In genomic region chr16:24490751-24491485, GRCm38 (mm10) we compare ENCODE assay signal across 8 mouse cellular contexts.
DNase-seq lines count a peak whose midpoint lies in the region; ATAC-seq and TF ChIP-seq lines count a peak whose summit lies in the region.

No protein-coding gene starts in this region.

- H3K4me3 ChIP-seq in liver, postnatal 0 days (ENCODE audit: low read depth, low read length) = no peak overlapping the region
- no peak overlapping the region for H3K4me3 ChIP-seq in forebrain, embryonic 14.5 days (ENCODE audit: low read depth, low read length)
- no peak overlapping the region for H3K4me3 ChIP-seq in hindbrain, embryonic 12.5 days

- H3K9ac ChIP-seq in liver, postnatal 0 days (replicated peaks) = no peak overlapping the region
- no peak overlapping the region for H3K9ac ChIP-seq in forebrain, embryonic 14.5 days (ENCODE audit: low read length)
- no peak overlapping the region for H3K9ac ChIP-seq in hindbrain, embryonic 12.5 days

- ATAC-seq in liver, postnatal 0 days = no peak
- ATAC-seq in forebrain, embryonic 14.5 days = peak; percentile 54
- ATAC-seq in hindbrain, embryonic 12.5 days (ENCODE audit: low FRiP score) = peak; percentile 81
- no peak for ATAC-seq in megakaryocyte progenitor cell, adult 5-6 weeks (replicated peaks; ENCODE audit: poor library complexity)

- no peaks in the 10 kb centered on the region for H3K27me3 ChIP-seq in liver, postnatal 0 days (ENCODE audit: insufficient read depth, low read length)
- no peaks in the 10 kb centered on the region for H3K27me3 ChIP-seq in forebrain, embryonic 14.5 days (replicated peaks; ENCODE audit: control insufficient read depth, insufficient read depth, low read length)
- no peaks in the 10 kb centered on the region for H3K27me3 ChIP-seq in hindbrain, embryonic 12.5 days

- H3K4me1 ChIP-seq in liver, postnatal 0 days (ENCODE audit: insufficient read depth) = peaks cover 9% of the 10 kb centered on the region
- H3K4me1 ChIP-seq in forebrain, embryonic 14.5 days (ENCODE audit: control insufficient read depth, insufficient read depth, low read length) = peaks cover 9% of the 10 kb centered on the region
- peaks cover 30% of the 10 kb centered on the region for H3K4me1 ChIP-seq in hindbrain, embryonic 12.5 days

- H3K9me3 ChIP-seq in liver, postnatal 0 days (ENCODE audit: low read length) = no peaks in the 10 kb centered on the region
- H3K9me3 ChIP-seq in forebrain, embryonic 14.5 days (replicated peaks; ENCODE audit: control insufficient read depth, low read length) = no peaks in the 10 kb centered on the region
- H3K9me3 ChIP-seq in hindbrain, embryonic 12.5 days (replicated peaks) = no peaks in the 10 kb centered on the region

- no peaks in the 10 kb centered on the region for H3K36me3 ChIP-seq in liver, postnatal 0 days (replicated peaks; ENCODE audit: insufficient read depth, low read length)
- no peaks in the 10 kb centered on the region for H3K36me3 ChIP-seq in forebrain, embryonic 14.5 days (ENCODE audit: control insufficient read depth, insufficient read depth, low read length)
- no peaks in the 10 kb centered on the region for H3K36me3 ChIP-seq in hindbrain, embryonic 12.5 days

- DNase-seq in liver = peak; percentile 28
- no peak for DNase-seq in liver, postnatal 0 days
- DNase-seq in forebrain, embryonic 14.5 days (ENCODE audit: low spot score) = peak; percentile 41
- DNase-seq in lung, postnatal 36 days = peak; percentile 76
- no peak for DNase-seq in right cerebral cortex, adult 2 months (ENCODE audit: low spot score in 2 of 2)
- no peak for DNase-seq in ovary, postnatal 14 days (ENCODE audit: low spot score)

- no peak overlapping the region for H3K27ac ChIP-seq in liver, postnatal 0 days (ENCODE audit: low read depth)
- H3K27ac ChIP-seq in forebrain, embryonic 14.5 days (ENCODE audit: low read depth, low read length) = peak overlapping the region; percentile 17; the same call in 1 of the 2 replicates
- peak overlapping the region; percentile 36; the same call in 1 of the 2 replicates for H3K27ac ChIP-seq in hindbrain, embryonic 12.5 days

- no peak for TF ChIP-seq EP300 in liver, postnatal 0 days (IDR thresholded peaks at IDR 0.05; ENCODE audit: low read depth)

- no peak for TF ChIP-seq CTCF in liver, postnatal 0 days (IDR thresholded peaks at IDR 0.05; ENCODE audit: low read depth)

- no peak overlapping the region for H3K4me2 ChIP-seq in liver, postnatal 0 days (ENCODE audit: low read depth, low read length)
- H3K4me2 ChIP-seq in forebrain, embryonic 14.5 days (ENCODE audit: low read length) = no peak overlapping the region
- no peak overlapping the region for H3K4me2 ChIP-seq in hindbrain, embryonic 12.5 days (replicated peaks)

- WGBS in liver, postnatal 0 days (ENCODE audit: insufficient replicate concordance) = 61% methylated on average over 18 of the region's 18 CpGs
- 48% methylated on average over 18 of the region's 18 CpGs for WGBS in forebrain, embryonic 14.5 days
- WGBS in hindbrain, embryonic 12.5 days = 38% methylated on average over 18 of the region's 18 CpGs

Comparison
In these comparisons a context has a peak if more than half of its experiments do, and no peak if none do; other contexts are left out.
1. DNase-seq: peak in liver (single experiment), forebrain, embryonic 14.5 days (single experiment) and lung, postnatal 36 days (single experiment); none in liver, postnatal 0 days (single experiment), right cerebral cortex, adult 2 months (0 of 2) and ovary, postnatal 14 days (single experiment).
2. ATAC-seq: peak in forebrain, embryonic 14.5 days (single experiment) and hindbrain, embryonic 12.5 days (single experiment); none in liver, postnatal 0 days (single experiment) and megakaryocyte progenitor cell, adult 5-6 weeks (single experiment).